Mouse (Mus musculus): ENCODE results near the gene Prkcd.

DNA sequence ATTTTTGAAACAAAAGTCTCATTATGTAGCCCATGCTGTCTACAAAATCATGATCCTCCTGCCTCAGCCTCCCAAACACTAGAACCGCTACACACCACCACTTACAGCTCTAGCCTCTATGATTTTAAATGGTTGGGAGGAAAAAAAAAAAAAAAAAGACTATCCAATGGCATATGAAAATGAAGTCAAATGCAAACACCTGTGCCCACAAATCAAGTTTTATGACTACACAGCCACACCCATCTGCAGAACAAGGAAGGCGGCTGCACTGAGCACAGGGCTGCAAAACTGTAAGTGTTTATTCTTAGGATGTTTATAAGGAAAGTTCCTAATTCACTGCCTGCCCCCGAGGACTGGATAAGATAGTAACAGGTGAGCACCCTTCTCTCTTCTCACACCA is 29.6 kb downstream of the Prkcd start:
- TF ChIP-seq POLR2A (IDR thresholded peaks at IDR 0.05; ENCODE audit: low read depth, low read length) = no peak
- TF ChIP-seq CTCF (conservative IDR thresholded peaks at IDR 0.05; ENCODE audit: insufficient read depth, insufficient read length, low read depth, low read length) = no peak

All from kidney, adult 2 months (tissue).